Mouse (Mus musculus) adrenal gland, adult 2 months (tissue): ENCODE results near the gene Gsg1. TPM values are rescaled to one million over a fixed set of nuclear protein-coding genes. Genes with fewer than 3 reads are reported as not detected.

Source experiments
- DNase-seq: peaks from one replicate; pipeline ENCODE4 v3.0.0; 2021
- polyA plus RNA-seq: library from polyadenylated mRNA; depleted of rRNA; stranded (reverse); fragments of >200 nt; gene quantifications from 2 replicates; pipeline ENCODE4 v1.2.3, GENCODE M21; 2012
- total RNA-seq, 2 experiments: library from RNA; stranded (reverse); gene quantifications; 2 replicates each; pipeline ENCODE4 v1.2.3; 2021

The Gsg1 gene
- total and polyA plus RNA-seq, 3 experiments: 0.18 TPM; not detected in 2

GRCm38 (mm10) chr6:135260435-135260834 lies 6.3 kb upstream of the Gsg1 start:
- DNase-seq: no peak

- peak; percentile 81 for DNase-seq
Measured at GRCm38 (mm10) chr6:135252728-135253077, 1.4 kb downstream of the Gsg1 start.

DNA sequence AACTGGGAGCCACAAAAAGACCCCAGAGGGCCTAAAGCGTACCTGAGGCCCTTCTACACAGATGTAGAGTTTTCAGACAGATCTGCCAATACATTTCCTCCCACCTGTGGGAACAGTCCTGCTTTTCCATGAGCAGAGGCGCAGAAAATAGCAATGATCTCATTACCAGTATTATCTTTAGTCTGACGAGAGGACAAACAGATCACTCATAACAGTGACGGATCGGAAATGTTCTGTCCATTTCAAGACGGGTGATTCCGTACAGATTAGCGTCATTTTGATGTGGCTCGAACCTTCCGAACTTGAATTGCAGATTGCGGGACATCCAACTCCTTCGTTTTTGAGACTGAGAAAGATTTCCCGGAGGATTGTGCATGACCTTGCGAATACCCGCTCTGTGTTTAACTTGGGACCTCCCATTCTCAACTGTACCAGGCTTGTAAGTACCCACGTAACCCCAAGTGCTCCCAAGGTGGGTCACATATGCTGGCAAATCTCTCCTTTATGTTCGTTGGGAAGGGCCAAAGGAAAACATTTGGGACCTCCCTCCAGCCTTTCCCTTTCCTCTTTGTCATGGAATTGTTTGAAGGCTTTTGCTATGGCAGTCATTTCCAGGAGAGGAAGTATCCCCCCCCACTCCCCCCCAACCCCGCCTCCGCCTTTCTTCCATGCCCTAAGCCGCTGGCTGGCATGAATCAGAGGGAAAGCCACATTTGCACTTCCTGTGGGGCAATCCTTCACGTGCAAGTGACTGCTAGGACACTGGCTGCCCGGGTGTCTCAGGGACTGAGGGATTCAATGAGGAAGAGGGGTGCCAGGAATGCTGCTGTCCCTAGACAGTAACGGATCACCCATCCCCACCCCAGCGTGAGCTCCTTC lies 2.1 kb downstream of the Gsg1 start:
- DNase-seq: no peak

- DNase-seq: no peak
Measured at GRCm38 (mm10) chr6:135250926-135251699, 3.0 kb downstream of the Gsg1 start.

- DNase-seq: peak; percentile 74
Measured at GRCm38 (mm10) chr6:135249846-135250531, 4.2 kb downstream of the Gsg1 start.

- no peak for DNase-seq
Measured at GRCm38 (mm10) chr6:135247861-135248260, 6.3 kb downstream of the Gsg1 start.

- DNase-seq: no peak
Measured at GRCm38 (mm10) chr6:135245586-135245985, 8.6 kb downstream of the Gsg1 start.

- DNase-seq: no peak
Measured at GRCm38 (mm10) chr6:135240361-135240760, 13.8 kb downstream of the Gsg1 start.

- no peak for DNase-seq
Measured at GRCm38 (mm10) chr6:135238211-135238610, 15.9 kb downstream of the Gsg1 start.

DNA sequence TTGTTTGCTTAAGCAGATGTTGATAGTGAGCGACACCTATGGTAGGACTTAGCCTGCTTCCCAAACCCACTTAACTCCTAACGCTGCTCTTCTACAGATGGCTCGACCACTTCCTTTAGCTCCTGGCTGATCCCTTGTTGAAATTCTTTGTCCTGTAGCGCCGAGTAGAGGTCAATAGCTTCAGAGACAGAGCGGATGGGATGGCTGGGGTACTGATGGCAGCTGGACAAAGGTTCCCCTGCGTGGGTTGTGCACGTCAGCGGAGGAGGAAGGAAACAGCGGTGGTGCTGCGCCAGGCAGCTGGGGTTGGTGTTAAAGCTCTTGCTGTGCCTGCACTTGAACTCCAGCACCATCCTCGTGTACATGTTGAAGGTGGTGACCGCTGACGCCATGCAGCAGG lies 16.8 kb downstream of the Gsg1 start:
- DNase-seq: no peak

DNA sequence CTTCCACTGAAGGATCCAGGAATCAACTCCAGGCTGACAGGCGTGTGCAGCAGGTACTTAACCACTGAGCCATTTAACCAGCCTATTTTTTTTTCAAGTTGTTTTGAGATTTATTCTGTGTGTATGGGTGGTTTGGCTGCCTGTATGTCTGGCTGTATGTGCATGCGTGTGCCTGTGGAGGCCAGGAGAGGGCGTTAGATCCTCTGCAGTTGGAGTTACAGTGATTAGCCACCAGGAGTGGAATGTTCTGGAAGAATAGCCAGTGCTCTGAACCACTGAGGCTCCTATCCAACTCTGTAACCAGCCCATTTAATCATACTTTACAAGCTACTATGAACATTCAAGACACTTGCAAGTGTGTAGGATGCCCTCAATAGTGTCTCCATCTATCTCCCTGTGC lies 17.6 kb downstream of the Gsg1 start:
- no peak for DNase-seq

- DNase-seq: no peak
Measured at GRCm38 (mm10) chr6:135235742-135236141, 18.4 kb downstream of the Gsg1 start.

GRCm38 (mm10) chr6:135232443-135233182 lies 21.5 kb downstream of the Gsg1 start:
- DNase-seq: no peak

DNA sequence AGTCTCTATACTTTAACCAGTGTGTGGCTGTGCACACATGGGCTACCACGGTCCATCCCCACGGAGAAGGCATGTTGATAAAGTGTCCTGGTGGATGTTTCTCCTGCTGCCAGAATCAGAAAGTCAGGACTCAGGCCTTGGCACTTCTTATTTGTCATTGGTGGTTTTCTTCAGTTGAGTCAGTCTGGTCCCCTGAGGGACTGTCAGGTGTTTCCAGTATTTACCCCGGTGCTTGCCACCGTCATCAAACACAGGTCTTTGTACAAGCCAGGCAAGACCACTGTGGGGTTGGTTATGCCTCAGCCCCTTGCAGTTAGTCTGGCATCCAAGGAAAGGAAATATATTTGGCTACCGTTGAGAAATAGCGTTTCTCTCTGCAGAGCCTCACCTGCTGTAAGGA lies 23.6 kb downstream of the Gsg1 start:
- no peak for DNase-seq

- no peak for DNase-seq
Measured at GRCm38 (mm10) chr6:135228465-135228941, 25.6 kb downstream of the Gsg1 start.

GRCm38 (mm10) chr6:135223786-135224416 lies 30.2 kb downstream of the Gsg1 start:
- DNase-seq: no peak

GRCm38 (mm10) chr6:135219916-135220315 lies 34.2 kb downstream of the Gsg1 start:
- DNase-seq: no peak

DNA sequence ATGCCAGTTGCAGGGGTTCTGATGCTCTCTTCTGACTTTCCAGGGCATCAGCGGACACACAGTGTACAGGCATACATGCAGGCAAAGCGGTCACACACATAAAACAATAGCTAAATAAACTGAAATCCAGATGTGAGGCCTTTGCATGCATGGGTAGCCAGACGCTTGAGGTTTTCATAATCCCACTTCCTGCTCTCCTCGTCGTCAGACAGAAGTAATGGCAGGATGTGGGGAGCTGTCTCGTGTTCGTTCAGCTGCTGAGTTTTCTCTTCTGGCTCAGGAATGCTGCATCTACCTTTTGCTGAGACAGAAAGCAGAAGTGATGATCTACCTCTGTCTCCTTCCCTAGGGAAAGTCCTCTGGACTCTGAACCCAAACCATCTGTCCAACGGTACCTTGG lies 35.8 kb downstream of the Gsg1 start:
- no peak for DNase-seq

GRCm38 (mm10) chr6:135212666-135213065 lies 41.5 kb downstream of the Gsg1 start:
- DNase-seq: no peak

GRCm38 (mm10) chr6:135211169-135211568 lies 43.0 kb downstream of the Gsg1 start:
- DNase-seq: no peak

GRCm38 (mm10) chr6:135206909-135207308 lies 47.2 kb downstream of the Gsg1 start:
- DNase-seq: no peak
